Mouse (Mus musculus): ENCODE measurements around the gene Rel.

Gene Rel

GRCm38 (mm10) chr11:23741386-23741785 lies 29.4 kb downstream of the Rel start:
- DNase-seq: no peak

GRCm38 (mm10) chr11:23740895-23741294 lies 29.9 kb downstream of the Rel start:
- DNase-seq: no peak

DNA sequence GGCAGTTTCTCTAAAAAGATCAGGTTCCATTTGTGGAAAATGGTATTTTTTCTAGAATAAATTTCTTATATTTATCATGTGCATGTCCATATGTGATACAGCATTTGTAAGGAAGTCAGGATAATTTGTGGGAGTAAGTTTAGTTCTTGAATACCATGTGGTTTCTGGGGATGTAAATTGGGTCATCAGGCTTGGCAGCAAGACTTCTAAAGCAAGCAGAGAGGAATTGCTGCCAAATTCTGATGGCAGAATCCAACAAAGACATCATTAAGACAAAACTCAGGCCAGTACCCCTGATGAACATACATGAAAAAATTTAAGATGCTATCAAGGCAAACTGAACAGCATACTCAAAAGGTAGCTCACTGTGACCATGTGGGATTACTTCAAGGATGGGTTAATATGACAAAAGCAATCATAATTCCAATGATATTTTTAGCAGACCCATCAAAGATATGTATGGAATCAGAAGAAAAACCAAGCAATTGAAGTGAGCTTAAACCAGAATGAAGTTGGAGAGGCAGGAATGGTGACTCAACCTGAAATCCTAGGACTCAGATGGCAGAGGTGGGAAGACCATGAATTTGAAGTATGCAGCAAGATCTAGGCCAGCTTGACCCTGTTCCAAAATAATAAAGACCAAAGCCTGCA lies 34.8 kb downstream of the Rel start:
- peak; percentile 16 for DNase-seq

GRCm38 (mm10) chr11:23734749-23735286 lies 36.0 kb downstream of the Rel start:
- DNase-seq: no peak

DNA sequence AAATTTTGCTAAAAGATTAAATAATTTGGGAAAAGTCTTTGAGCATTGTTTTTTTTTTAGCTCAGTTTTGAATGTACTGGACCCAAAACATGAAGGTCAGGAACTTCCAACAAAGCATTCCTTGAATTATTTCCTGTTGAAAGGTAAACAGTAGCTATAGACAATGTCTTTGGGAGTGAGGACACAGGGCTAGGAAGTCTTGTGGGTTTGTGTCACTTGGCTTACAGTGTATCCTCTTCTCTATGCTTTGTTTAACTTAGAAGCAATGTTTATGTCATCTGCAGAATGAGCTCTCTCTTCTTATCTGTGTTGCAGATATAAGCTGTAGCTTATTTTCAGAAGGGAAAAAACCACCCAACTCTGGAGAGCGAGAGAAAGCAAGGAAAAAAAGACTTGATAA lies 37.9 kb downstream of the Rel start:
- no peak for DNase-seq

GRCm38 (mm10) chr11:23730120-23730519 lies 40.6 kb downstream of the Rel start:
- DNase-seq: no peak

GRCm38 (mm10) chr11:23728186-23728585 lies 42.6 kb downstream of the Rel start:
- DNase-seq: no peak

DNA sequence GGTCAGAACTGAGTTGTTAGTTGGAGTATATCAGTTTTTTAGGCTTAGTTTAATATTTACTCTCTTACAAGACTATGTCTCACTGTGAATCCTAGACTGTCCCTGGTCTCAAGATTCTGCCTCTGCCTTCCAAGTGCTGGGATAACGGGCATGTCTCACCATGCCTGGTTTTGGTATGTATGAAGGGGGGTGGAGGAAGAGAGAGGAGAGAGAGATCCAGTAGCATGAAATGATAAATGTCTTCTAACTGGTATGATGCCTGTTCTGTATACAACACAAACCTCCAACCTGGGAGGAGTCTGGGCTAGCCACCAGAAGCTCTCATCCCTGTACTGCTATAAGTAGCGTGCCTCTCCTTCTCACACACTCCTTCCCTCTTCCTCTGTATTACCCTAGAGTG lies 44.3 kb downstream of the Rel start:
- DNase-seq: no peak

GRCm38 (mm10) chr11:23725850-23726249 lies 44.9 kb downstream of the Rel start:
- DNase-seq: no peak

GRCm38 (mm10) chr11:23722326-23722725 lies 48.4 kb downstream of the Rel start:
- no peak for DNase-seq

GRCm38 (mm10) chr11:23719825-23720224 lies 50.9 kb downstream of the Rel start:
- DNase-seq: no peak

DNA sequence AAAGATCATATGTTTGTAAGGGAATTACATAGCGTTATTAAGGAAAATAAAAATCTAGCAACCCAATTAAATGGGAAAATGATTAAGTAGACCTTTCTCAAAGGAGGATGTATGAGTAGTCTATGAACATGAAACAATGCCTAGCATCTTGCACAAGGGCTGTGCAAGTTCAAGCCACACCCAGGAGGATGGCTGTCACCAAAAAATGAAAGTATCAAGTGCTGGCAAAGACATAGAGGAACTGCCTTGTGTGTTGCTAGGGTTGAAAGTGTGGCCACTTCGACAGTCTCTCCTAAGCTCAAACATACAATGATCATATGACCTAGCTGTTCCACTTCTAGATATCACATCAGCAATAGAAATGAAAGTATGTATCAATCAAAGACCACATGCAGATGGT lies 51.9 kb downstream of the Rel start:
- DNase-seq: no peak

GRCm38 (mm10) chr11:23712299-23712698 lies 58.5 kb downstream of the Rel start:
- DNase-seq: no peak

DNA sequence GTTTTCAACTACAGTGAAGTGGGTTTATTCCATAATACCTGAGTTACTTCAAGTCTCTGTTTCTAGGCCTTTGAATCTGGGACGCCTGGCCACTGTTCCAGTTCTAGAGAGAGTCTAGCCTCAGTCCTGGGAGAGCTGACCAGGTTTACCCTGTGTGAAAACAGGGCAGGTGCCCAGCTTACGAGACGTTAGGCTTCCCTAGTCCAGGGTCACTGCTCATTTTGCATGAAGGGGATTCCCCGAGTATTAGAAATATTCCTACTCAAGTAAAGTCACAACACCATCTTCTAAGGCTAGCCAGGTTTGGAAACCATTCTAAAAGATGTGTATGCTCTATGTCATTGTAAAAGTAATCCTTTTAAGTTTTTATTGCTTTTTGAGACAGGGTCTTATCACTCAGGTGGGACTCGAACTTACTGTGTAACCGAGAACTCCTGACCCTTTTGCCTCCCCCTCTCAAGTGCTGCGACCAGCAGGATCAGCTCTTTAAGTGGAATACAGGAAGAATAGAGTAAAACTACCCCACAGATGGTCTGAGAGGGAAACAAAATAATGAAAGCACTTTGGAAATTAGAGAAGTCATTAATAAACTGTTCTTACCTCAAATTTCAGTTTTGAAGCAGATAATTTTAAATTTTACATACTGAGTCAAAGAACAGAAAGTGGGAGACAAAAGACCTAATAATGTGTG lies 66.0 kb downstream of the Rel start:
- no peak for DNase-seq

DNA sequence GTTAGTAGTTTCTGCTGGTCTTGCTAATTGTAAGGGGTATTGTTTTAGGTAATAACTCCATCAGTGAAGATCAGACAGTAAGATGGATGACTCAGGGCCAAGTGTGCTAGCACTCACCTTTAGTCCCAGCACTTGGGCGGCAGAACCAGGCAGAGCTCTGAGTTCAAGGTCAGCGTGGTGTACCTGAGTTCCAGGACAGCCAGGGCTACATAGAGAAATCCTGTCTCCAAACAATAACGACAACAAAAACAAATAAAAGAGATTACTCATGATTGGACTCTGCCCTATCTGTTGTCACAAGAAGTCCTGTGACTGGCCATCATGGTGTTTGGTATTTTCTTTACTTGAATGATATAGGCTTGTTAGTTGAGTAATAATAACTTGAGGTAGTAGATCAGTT lies 68.9 kb downstream of the Rel start:
- DNase-seq: no peak

DNA sequence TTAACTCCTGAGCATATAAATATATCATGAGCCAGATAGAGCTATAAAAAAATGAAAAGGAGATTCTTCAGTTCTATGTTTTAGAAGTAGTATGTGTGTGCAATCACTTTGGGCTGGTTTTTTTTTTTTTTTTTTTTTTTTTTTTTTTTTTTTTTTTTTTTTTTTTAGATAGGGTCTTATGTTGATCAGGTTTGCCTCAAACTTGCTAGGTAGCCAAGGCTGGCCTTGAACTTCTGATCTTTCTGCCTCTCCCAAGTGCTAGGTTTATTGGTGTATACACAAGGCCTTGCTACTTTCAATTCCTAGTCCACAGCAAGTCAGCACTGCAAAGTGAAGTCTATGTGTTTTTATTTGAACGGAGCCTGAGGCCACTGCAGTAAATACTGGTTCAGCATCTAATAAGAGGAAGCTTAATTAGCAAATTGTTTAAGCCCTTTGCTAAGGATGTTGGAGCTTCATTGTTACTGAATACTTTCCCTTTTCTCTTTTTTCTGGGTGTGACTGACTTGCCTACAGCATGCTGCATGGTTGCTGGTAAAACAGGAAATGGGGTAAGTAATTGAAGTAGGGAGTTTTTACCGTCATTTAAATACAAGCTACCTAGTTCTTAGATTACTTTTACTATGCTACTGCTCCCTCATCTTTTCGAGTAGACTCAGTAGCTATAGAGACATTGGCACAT lies 71.2 kb downstream of the Rel start:
- no peak for DNase-seq

GRCm38 (mm10) chr11:23698526-23698925 lies 72.2 kb downstream of the Rel start:
- DNase-seq: no peak

- no peak for DNase-seq
Observed at GRCm38 (mm10) chr11:23695847-23696246, 74.9 kb downstream of the Rel start.

DNA sequence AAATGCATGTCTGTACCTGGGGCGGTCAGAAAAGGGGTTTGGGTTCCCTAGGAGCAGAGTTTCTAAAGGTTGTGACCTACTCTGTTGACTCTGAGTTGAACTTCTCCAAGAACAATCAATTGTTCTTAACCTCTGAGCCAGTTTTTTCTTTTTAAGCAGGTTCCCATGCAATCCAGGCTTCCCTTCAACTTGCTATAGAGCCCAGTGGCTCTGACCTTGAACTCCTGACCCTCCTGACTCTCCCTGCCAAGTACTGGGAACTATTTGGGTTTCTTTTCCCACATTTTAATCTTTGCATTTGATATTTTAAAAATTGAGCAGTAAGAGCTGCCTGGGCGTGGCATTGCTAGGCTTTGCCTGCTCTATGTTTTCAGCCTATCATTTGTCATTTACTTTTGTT lies 77.5 kb downstream of the Rel start:
- no peak for DNase-seq

DNA sequence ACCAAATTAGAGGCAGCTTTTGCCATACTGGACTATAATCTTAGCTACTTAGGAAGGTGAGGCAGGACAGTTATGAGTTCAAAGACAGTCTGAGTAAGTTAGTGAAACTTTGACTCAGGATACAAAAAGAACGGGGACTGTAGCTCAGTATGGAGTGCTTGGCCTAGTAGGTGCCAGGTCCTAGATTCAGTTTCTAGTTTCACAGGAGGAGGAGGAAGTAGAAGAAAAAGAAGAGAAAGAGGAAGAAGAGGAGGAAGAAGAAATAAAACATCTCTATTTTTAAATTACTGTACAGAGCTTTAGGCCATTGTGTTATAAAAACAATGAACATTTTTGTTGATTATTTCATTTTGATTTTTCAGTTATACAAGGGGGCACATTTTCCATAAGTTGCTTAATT lies 82.7 kb downstream of the Rel start:
- no peak for DNase-seq
